Mouse (Mus musculus): Measurements from ENCODE around the gene Qrfp. TPM values are rescaled to one million over a fixed set of nuclear protein-coding genes. Genes with fewer than 3 reads are reported as not detected.
A peak's percentile ranks its signal among the peaks of the same experiment; 100 is the strongest.

The Qrfp gene
- polyA plus RNA-seq, 1 experiment from 2014 or later = 0.04 TPM

DNA sequence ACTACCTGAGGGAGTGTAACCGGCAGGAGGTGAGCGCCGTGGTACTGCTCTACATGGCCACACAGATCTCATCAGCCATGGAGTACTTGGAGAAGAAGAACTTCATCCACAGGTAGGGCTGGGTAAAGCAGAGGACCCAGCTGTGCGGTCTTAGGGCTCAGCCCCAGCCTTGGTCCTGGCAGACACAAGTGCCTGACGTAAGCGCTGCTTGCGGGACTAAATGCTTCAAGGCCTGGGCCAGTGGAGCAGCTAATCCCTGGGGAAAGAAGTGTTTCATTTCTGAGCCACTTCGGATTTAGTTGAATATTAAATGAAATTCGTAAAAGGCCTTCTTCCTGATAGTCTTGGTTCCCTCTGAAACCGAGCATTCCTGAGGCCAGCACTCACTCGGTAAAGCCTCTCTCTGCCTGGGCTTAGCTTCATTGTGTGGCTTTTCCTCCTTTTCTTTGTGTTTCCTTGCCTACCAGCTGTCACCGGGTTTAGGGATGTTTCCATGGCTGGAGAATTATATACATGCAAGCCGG, 19.6 kb downstream of the Qrfp start:
- ATAC-seq (replicated peaks; ENCODE audit: insufficient number of reproducible peaks, insufficient read depth, low FRiP score, low read depth) = no peak
- H3K36me3 ChIP-seq = peaks cover 81% of the 10 kb centered on the region

DNA sequence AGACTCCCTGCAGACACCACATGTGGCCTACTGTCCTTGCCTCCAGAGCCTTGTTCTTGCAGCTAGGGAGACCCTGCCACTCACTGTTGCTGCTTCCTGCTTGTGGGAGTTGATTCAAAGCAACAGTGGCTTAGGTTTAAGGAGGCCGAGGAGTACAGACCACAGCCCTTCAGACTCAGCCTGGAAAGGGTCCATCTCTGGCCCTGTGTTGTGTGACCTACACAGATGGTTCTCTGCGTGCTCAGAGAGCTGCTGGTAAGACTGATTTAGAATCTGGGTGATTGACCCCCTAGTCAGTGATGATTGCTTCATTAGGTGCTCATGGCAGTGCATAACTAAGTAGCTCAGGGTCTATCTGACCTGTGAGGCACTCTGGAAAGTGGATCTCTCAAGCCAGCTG, 21.2 kb downstream of the Qrfp start:
- peaks cover 79% of the 10 kb centered on the region for H3K36me3 ChIP-seq
- no peak overlapping the region for H3K4me3 ChIP-seq
- no peaks in the 10 kb centered on the region for H3K9me3 ChIP-seq (replicated peaks)
- 86% methylated on average over 2 of the region's 2 CpGs for WGBS
- H3K27ac ChIP-seq = no peak overlapping the region
- H3K9ac ChIP-seq = no peak overlapping the region
- no peak for ATAC-seq (replicated peaks; ENCODE audit: insufficient number of reproducible peaks, insufficient read depth, low FRiP score, low read depth)
- H3K4me2 ChIP-seq = no peak overlapping the region
- no peaks in the 10 kb centered on the region for H3K27me3 ChIP-seq
- H3K4me1 ChIP-seq (replicated peaks) = no peaks in the 10 kb centered on the region

More for the DNA sequence above, 19.6 kb downstream of the Qrfp start:
- Histone ChIP-seq H3K9me3 (replicated peaks) (no peaks in the 10 kb centered on the region), H3K4me2 (no peak overlapping the region), H3K9ac (no peak overlapping the region), H3K27me3 (no peaks in the 10 kb centered on the region), H3K4me3 (no peak overlapping the region), H3K4me1 (replicated peaks) (no peaks in the 10 kb centered on the region), H3K27ac (no peak overlapping the region)
- WGBS = 89% methylated on average over 13 of the region's 13 CpGs

DNA sequence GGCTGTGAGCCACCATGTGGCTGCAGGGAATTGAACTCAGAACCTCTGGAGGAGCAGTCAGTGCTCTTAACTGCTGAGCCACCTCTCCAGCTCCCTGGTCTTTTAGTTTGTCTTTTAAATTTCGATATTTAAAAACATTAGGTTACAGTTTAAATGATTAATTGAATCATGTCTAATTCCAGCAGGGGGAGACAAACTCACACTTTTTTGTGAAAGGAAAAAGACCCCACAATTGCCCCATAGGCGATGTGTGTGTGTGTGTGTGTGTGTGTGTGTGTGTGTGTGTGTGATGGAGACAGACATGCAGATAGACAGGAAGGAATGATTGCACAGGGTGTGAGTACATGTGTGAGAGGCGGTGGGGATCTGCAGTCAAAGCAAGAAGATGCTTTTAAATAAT, 22.2 kb downstream of the Qrfp start:
- ATAC-seq (replicated peaks; ENCODE audit: insufficient number of reproducible peaks, insufficient read depth, low FRiP score, low read depth) = no peak
- no peak overlapping the region for H3K4me2 ChIP-seq
- no peak overlapping the region for H3K27ac ChIP-seq
- H3K4me1 ChIP-seq (replicated peaks) = no peaks in the 10 kb centered on the region
- peaks cover 82% of the 10 kb centered on the region for H3K36me3 ChIP-seq
- no peak overlapping the region for H3K4me3 ChIP-seq
- WGBS = 79% methylated on average over 3 of the region's 3 CpGs
- no peaks in the 10 kb centered on the region for H3K27me3 ChIP-seq
- no peaks in the 10 kb centered on the region for H3K9me3 ChIP-seq (replicated peaks)
- no peak overlapping the region for H3K9ac ChIP-seq

DNA sequence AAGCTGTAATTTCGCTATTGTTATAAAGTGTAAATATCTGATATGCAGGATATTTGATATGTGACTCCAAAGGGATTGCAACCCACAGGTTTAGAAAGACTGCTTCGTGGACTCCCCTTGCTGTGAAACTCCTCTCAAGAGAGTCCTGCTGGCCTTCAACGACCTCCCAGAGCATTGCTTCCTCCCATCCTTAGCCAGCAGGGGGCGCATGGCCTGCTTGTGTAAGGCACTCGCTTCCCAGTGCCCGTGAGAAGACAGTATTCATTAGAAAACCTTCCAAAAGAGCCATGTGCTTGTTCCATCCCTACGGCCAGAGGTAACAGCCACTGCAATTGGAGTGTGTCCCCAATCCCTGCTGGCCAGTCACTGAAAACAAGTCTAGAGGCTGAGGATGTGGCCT, 23.4 kb downstream of the Qrfp start:
- Histone ChIP-seq H3K36me3 (peaks cover 80% of the 10 kb centered on the region), H3K4me2 (no peak overlapping the region)
- no peak for ATAC-seq (replicated peaks; ENCODE audit: insufficient number of reproducible peaks, insufficient read depth, low FRiP score, low read depth)

DNA sequence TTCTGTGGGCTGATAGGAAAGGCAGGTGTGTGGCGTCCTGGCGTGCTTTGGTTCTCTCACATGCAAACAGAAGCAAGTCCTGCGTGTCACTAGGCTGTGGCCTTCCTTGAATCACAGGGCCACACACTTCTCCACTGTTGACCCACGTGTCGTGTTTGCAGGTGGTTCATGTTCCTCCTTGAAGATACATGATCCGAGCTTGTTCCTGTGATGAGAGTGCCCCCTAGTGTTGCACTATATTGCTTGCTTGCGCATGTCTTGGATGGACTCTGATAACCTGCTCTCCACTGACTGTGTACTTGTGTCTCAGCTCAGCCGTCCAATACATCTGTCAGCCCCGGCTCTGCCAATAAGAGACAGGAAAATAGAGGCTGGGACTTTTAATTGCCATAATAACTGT, 25.3 kb downstream of the Qrfp start:
- Histone ChIP-seq H3K27ac (no peak overlapping the region), H3K9me3 (replicated peaks) (no peaks in the 10 kb centered on the region), H3K9ac (no peak overlapping the region), H3K4me1 (replicated peaks) (no peaks in the 10 kb centered on the region; the same call in 1 of the 2 replicates), H3K36me3 (peaks cover 78% of the 10 kb centered on the region), H3K4me2 (no peak overlapping the region), H3K27me3 (no peaks in the 10 kb centered on the region), H3K4me3 (no peak overlapping the region)
- WGBS = 37% methylated on average over 9 of the region's 9 CpGs
- no peak for ATAC-seq (replicated peaks; ENCODE audit: insufficient number of reproducible peaks, insufficient read depth, low FRiP score, low read depth)

More for the DNA sequence above, 23.4 kb downstream of the Qrfp start:
- no peaks in the 10 kb centered on the region; the same call in 1 of the 2 replicates for H3K4me1 ChIP-seq (replicated peaks)
- no peak overlapping the region for H3K4me3 ChIP-seq
- no peak overlapping the region for H3K27ac ChIP-seq
- H3K9ac ChIP-seq = no peak overlapping the region
- H3K9me3 ChIP-seq (replicated peaks) = no peaks in the 10 kb centered on the region
- no peaks in the 10 kb centered on the region for H3K27me3 ChIP-seq
- 13% methylated on average over 7 of the region's 7 CpGs for WGBS

DNA sequence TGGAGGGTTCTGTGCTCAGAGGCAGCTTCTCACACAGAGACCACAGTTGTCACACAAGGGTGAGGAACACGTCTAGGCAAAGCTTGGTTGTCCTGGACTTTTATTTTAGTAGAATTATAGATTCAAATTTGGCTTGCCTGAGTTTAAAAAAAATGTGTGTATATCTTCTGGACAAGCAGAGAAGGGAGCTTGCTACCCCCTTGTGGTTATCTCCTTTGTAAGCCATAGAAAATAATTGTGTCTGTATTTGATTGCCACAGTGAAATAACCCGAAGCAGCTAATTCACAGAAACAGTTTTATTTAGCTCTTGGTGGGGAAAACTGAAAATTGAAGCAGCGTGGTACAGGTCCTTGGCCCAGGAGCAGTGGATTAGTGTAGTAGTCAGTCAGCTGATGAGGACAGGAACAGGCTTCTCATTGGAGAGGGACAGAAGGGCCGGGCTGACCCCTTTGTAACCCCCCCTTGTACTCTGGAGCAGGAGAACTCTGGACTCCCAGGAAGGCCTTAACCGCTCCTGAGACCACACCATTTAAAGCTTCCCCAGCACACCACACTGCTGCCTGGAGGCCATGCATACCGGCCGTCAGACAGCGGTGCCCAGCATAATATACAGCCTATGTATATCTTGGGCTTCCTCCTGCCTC, 27.3 kb downstream of the Qrfp start:
- Histone ChIP-seq H3K4me2 (no peak overlapping the region), H3K27me3 (no peaks in the 10 kb centered on the region), H3K4me3 (no peak overlapping the region), H3K27ac (no peak overlapping the region), H3K36me3 (peaks cover 81% of the 10 kb centered on the region), H3K9me3 (replicated peaks) (no peaks in the 10 kb centered on the region), H3K4me1 (replicated peaks) (no peaks in the 10 kb centered on the region; the same call in 1 of the 2 replicates), H3K9ac (no peak overlapping the region)
- ATAC-seq (replicated peaks; ENCODE audit: insufficient number of reproducible peaks, insufficient read depth, low FRiP score, low read depth) = no peak
- 64% methylated on average over 8 of the region's 8 CpGs for WGBS

DNA sequence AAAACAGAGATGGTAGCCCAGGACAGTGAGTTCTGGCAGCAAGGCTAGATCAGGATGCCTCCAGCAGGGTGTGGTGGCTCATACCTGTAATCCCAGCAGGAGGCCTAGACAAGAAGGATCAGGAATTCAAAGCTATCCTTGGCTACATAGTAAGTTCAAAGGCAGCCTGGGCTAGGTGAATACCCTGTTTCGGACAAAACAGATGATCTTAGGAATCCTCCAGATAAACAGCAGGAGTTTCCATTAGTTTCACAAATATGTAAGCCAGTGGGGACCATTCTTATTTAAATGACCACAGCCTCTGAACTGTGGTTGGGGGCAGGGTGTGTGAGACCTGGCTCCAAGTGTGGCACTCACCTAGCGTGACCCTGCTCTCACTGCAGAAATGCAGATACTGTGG, 31.1 kb downstream of the Qrfp start:
- WGBS = 91% methylated on average over 2 of the region's 2 CpGs
- no peak for ATAC-seq (replicated peaks; ENCODE audit: insufficient number of reproducible peaks, insufficient read depth, low FRiP score, low read depth)
- Histone ChIP-seq H3K27ac (no peak overlapping the region), H3K27me3 (no peaks in the 10 kb centered on the region), H3K4me2 (no peak overlapping the region), H3K9me3 (replicated peaks) (no peaks in the 10 kb centered on the region), H3K36me3 (peaks cover 58% of the 10 kb centered on the region), H3K4me1 (replicated peaks) (no peaks in the 10 kb centered on the region; the same call in none of the 2 replicates), H3K4me3 (no peak overlapping the region), H3K9ac (no peak overlapping the region)

DNA sequence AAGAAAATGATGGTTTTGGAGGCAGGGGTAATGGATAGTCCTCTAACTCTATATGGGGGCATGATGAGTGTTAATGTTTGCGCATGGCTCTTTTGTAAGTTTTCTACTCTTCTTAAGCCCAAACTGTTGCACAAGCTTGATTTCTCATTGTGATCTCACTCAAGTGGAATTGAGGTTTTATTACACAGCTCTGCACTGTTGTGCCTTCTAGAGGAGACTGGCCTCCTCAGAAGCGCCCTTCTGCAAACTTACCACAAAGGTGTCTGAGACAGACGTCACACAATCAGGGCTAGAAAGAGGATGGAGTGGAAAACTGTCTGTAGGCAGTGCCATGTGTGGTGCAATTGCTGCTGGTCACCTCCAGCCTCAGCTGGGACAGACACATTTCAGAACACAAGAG, 33.9 kb downstream of the Qrfp start:
- no peak overlapping the region for H3K9ac ChIP-seq
- ATAC-seq (replicated peaks; ENCODE audit: insufficient number of reproducible peaks, insufficient read depth, low FRiP score, low read depth) = peak; percentile 22; the same call in 1 of the 2 replicates
- peaks cover 32% of the 10 kb centered on the region for H3K36me3 ChIP-seq
- no peak overlapping the region for H3K4me2 ChIP-seq
- 73% methylated on average over 3 of the region's 3 CpGs for WGBS
- no peak overlapping the region for H3K4me3 ChIP-seq
- H3K27me3 ChIP-seq = no peaks in the 10 kb centered on the region
- H3K9me3 ChIP-seq (replicated peaks) = no peaks in the 10 kb centered on the region
- H3K4me1 ChIP-seq (replicated peaks) = peaks cover 23% of the 10 kb centered on the region
- H3K27ac ChIP-seq = peak overlapping the region; percentile 38

DNA sequence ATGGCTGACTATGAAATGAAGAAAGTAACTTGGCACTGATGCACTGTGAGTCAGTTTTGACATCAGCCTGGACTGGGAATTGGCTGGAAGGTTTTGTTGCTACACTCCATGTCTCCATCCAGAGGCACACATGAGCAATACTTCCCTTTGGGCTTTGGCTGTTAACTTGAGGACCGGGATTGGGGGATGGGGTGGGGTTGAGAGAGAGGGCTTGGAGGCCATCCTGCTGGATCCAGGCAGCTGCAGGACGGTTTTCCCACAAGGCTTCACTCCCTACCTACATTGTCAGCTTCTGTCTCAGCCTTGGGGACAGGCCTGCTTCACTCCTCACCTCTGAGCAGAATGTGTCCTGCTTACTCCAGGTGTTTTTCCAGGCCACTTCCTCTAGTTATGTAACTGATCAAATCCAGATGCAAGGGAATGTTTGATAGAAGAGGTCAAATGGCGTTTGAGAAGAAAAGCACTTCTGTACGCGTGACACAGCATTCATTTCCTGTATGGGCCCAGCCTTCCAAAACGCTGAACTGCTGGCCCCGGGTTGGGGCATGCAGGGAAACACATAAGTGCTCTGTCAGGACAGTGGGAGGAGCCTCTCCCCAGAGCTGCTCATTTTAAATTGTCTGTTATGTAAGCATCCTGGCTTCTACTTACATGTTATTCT, 39.5 kb downstream of the Qrfp start:
- Histone ChIP-seq H3K4me3 (no peak overlapping the region), H3K4me1 (replicated peaks) (peaks cover 76% of the 10 kb centered on the region), H3K9me3 (replicated peaks) (no peaks in the 10 kb centered on the region), H3K27ac (peak overlapping the region; percentile 91), H3K9ac (no peak overlapping the region), H3K36me3 (no peaks in the 10 kb centered on the region), H3K4me2 (peak overlapping the region; percentile 49), H3K27me3 (no peaks in the 10 kb centered on the region)
- 8% methylated on average over 7 of the region's 7 CpGs for WGBS
- ATAC-seq (replicated peaks; ENCODE audit: insufficient number of reproducible peaks, insufficient read depth, low FRiP score, low read depth) = peak; percentile 80

DNA sequence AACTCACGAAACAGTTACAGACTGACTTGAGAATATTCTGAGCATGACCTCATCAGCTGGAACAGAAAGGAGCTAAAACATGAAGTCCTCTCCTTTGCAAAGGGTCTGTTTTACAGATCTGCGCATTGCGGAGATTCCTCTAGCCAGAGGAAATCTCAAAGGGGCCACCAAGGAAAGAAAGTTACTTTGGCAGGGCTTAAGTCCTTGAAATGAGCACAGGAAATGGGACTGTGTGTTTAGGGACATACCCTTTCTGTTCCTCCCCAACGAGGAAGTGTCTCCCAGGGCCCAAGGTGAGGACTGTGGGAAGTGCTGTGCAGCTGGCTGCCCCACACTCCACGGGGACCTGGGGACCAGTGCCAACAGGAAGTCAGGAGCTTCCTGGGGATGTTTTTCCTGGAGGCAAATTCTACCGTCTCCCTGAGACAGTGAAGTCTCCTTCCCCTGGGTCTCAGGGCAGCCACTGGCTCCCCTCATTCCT, 40.7 kb downstream of the Qrfp start:
- Histone ChIP-seq H3K27me3 (no peaks in the 10 kb centered on the region), H3K9me3 (replicated peaks) (no peaks in the 10 kb centered on the region), H3K4me3 (0 out of 2 replicates have a peak overlapping the region, but pooled peaks have one; percentile 18), H3K36me3 (no peaks in the 10 kb centered on the region), H3K9ac (peak overlapping the region; percentile 26), H3K27ac (peak overlapping the region; percentile 91), H3K4me2 (peak overlapping the region; percentile 49), H3K4me1 (replicated peaks) (peaks cover 85% of the 10 kb centered on the region)
- 13% methylated on average over 6 of the region's 6 CpGs for WGBS
- ATAC-seq (replicated peaks; ENCODE audit: insufficient number of reproducible peaks, insufficient read depth, low FRiP score, low read depth) = peak; percentile 51

DNA sequence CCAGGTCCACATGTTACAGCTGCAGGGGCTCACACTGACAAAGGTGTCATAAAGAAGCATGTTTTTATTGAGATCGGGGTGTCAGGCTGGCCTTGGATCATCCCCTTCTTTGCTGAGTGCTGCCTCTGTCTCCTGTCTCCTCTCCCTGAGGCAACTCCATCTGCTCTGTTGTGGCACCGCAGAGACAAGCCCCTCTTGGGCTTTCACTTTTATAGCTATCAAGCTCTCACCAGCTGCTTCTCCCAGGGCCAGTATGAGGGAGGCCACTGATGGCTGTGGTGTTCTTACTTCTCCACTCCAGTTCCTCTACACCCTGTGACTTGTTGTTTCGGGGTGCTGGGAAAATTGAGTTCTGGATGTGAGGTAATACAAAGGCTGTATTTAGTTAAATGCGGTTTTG, 41.3 kb downstream of the Qrfp start:
- Histone ChIP-seq H3K27ac (peak overlapping the region; percentile 91), H3K4me1 (replicated peaks) (peaks cover 91% of the 10 kb centered on the region), H3K9ac (peak overlapping the region; percentile 22; the same call in 1 of the 2 replicates), H3K4me2 (peak overlapping the region; percentile 49), H3K27me3 (no peaks in the 10 kb centered on the region), H3K9me3 (replicated peaks) (no peaks in the 10 kb centered on the region), H3K4me3 (peak overlapping the region; percentile 18; the same call in 1 of the 2 replicates), H3K36me3 (no peaks in the 10 kb centered on the region)
- 18% methylated on average over 4 of the region's 4 CpGs for WGBS
- no peak for ATAC-seq (replicated peaks; ENCODE audit: insufficient number of reproducible peaks, insufficient read depth, low FRiP score, low read depth)

All from heart, embryonic 15.5 days (tissue).